Mouse (Mus musculus) intestine, embryonic 16.5 days (tissue): ENCODE measurements around the gene Cog5. TPM values are rescaled to one million over a fixed set of nuclear protein-coding genes. Genes with fewer than 3 reads are reported as not detected.
A peak's percentile ranks its signal among the peaks of the same experiment; 100 is the strongest.

Source experiments
- ATAC-seq: fragments of 200-750 bp; cut with Nextera tagmentation; 2 replicates; pipeline ENCODE4 v1.8.0; 2017; ENCODE audit warnings: moderate TSS enrichment, moderate library complexity
- H3K27ac ChIP-seq: fragments of 300-500 bp; sonication (generic); 2 replicates; pipeline ENCODE4 v1.5.1; 2014; ENCODE audit warnings: mild to moderate bottlenecking, low read length
- H3K27me3 ChIP-seq: fragments of 300-500 bp; sonication (generic); replicated peaks from 2 replicates; pipeline ENCODE4 v1.6.1; 2014; ENCODE audit warnings: low read length, control low read depth, mixed read lengths; ENCODE audit not compliant: control insufficient read depth, insufficient read depth
- H3K36me3 ChIP-seq: fragments of 300-500 bp; sonication (generic); 2 replicates; pipeline ENCODE4 v1.6.1; 2014; ENCODE audit warnings: low read length, control low read depth; ENCODE audit not compliant: control insufficient read depth, insufficient read depth
- H3K4me1 ChIP-seq: fragments of 300-500 bp; sonication (generic); 2 replicates; pipeline ENCODE4 v1.6.1; 2014; ENCODE audit warnings: low read length, control low read depth, mixed read lengths; ENCODE audit not compliant: control insufficient read depth, insufficient read depth
- H3K4me2 ChIP-seq: fragments of 300-500 bp; sonication (generic); 2 replicates; pipeline ENCODE4 v1.6.1; 2014; ENCODE audit warnings: low read depth, low read length, control low read depth
- H3K4me3 ChIP-seq: fragments of 300-500 bp; sonication (generic); 2 replicates; pipeline ENCODE4 v1.5.1; 2014; ENCODE audit warnings: mild to moderate bottlenecking, low read length
- H3K9ac ChIP-seq: fragments of 300-500 bp; sonication (generic); 2 replicates; pipeline ENCODE4 v1.6.1; 2014; ENCODE audit warnings: low read depth, low read length
- H3K9me3 ChIP-seq: fragments of 300-500 bp; sonication (generic); 2 replicates; pipeline ENCODE4 v1.6.1; 2016; ENCODE audit warnings: low read length, control low read depth; ENCODE audit not compliant: control insufficient read depth
- WGBS: fragments of 180-500 bp; shearing (Covaris S2); extraction: QIAGEN DNeasy Blood & Tissue Kit; methylation state at CpG from one replicate; pipeline ENCODE4 v1.1.7; 2014; 5-methylcytosine and 5-hydroxymethylcytosine counted together
- polyA plus RNA-seq: library from polyadenylated mRNA; unstranded; fragments of >200 nt; fragmentation: Nextera tagmentation; extraction: Ambion mirVana; gene quantifications from 2 replicates; pipeline ENCODE4 v1.2.1, GENCODE M21; 2015

Cog5 gene
- polyA plus RNA-seq, 1 experiment from 2014 or later = 20.6 TPM

DNA sequence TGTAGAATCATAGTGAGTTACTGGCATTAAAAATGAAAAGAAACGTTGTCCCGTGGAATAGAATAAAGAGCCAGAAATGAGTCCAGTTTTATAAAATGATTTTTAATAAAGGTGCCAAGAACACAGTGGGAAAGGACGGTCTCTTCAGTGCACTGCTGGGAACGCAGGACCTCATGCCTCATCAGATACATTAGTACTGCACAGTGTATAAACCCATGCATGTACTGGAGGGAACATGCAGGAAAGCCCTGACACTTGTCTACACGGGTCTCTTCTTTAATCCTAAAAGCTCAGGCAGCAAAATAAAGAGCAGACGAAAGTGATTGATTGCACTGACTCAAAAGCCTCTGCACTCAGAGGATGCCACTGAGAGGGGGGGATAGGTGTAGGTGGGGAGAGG lies 236.0 kb downstream of the Cog5 start:
- Histone ChIP-seq H3K4me3 (no peak overlapping the region), H3K27ac (no peak overlapping the region), H3K4me2 (no peak overlapping the region), H3K36me3 (no peaks in the 10 kb centered on the region), H3K9ac (no peak overlapping the region), H3K4me1 (no peaks in the 10 kb centered on the region), H3K9me3 (no peaks in the 10 kb centered on the region), H3K27me3 (no peaks in the 10 kb centered on the region)
- no peak for ATAC-seq
- WGBS = 65% methylated on average over 6 of the region's 6 CpGs

GRCm38 (mm10) chr12:31892079-31892478 lies 237.4 kb downstream of the Cog5 start:
- ATAC-seq = no peak
- H3K9ac ChIP-seq = no peak overlapping the region
- no peaks in the 10 kb centered on the region for H3K27me3 ChIP-seq
- H3K27ac ChIP-seq = no peak overlapping the region
- H3K9me3 ChIP-seq = no peaks in the 10 kb centered on the region
- H3K4me2 ChIP-seq = no peak overlapping the region
- no peaks in the 10 kb centered on the region for H3K36me3 ChIP-seq
- H3K4me3 ChIP-seq = no peak overlapping the region
- no peaks in the 10 kb centered on the region for H3K4me1 ChIP-seq

GRCm38 (mm10) chr12:31892771-31893170 lies 238.1 kb downstream of the Cog5 start:
- Histone ChIP-seq H3K9ac (no peak overlapping the region), H3K4me3 (no peak overlapping the region), H3K4me1 (no peaks in the 10 kb centered on the region), H3K27me3 (no peaks in the 10 kb centered on the region), H3K27ac (no peak overlapping the region), H3K4me2 (no peak overlapping the region), H3K36me3 (no peaks in the 10 kb centered on the region), H3K9me3 (no peaks in the 10 kb centered on the region)
- no peak for ATAC-seq
- 89% methylated on average over 7 of the region's 7 CpGs for WGBS

DNA sequence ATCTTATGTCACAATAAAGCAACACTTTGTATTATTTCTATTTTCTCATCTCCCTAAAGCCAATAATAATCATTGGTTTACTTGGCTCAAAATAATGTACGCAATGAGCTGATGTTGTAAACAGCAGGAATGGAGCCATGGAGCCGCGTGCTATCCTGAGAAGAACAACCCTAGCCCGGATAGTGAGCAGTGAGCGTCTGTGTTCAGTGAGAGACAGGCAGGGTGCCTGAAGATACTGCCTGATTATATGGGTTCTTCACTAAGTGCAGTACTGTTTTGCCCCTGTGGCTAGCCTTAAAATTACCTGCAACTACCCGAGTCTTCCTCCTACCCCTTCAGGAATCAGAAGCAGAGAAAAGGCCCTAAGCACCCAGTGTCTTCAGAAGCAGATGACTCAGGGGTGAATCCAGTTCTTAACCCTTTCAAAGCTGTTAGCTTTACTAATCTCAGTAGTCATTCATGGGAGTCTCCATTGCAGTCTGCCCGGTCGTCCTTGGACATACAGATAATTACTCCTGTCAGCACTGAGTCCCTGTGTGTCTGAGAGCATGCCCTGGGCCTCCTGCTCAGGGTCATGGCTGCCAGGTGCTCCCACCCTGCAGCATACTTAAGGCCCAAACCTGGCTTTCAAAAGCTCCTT lies 240.5 kb downstream of the Cog5 start:
- no peak overlapping the region for H3K9ac ChIP-seq
- H3K27ac ChIP-seq = no peak overlapping the region
- no peaks in the 10 kb centered on the region for H3K36me3 ChIP-seq
- H3K27me3 ChIP-seq = no peaks in the 10 kb centered on the region
- no peaks in the 10 kb centered on the region for H3K9me3 ChIP-seq
- 38% methylated on average over 8 of the region's 8 CpGs for WGBS
- peak; percentile 68 for ATAC-seq
- no peak overlapping the region for H3K4me3 ChIP-seq
- no peak overlapping the region for H3K4me2 ChIP-seq
- H3K4me1 ChIP-seq = no peaks in the 10 kb centered on the region

DNA sequence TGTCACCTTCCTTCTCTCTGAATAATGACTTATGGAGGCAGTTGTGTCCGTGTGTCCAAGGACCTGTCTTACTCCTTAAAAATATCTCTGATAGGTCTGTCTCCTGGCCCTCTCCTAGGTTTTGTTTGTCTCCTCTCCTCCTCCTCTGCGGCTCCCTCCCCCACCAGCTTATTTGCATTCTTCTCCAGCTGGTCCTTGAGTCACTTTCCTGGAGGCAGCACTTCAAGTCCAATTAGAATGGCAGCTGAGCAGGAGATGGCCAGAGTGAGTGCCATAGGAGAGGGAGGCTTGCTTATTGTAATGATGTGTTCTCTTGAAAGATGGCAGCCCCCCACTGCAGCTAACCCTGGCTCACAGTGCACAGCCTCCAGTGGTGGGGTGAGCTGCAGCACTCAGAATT lies 241.2 kb downstream of the Cog5 start:
- H3K4me1 ChIP-seq = no peaks in the 10 kb centered on the region
- WGBS = 22% methylated on average over 2 of the region's 2 CpGs
- ATAC-seq = no peak; the same call in 1 of the 2 replicates
- no peak overlapping the region for H3K4me3 ChIP-seq
- H3K9me3 ChIP-seq = no peaks in the 10 kb centered on the region
- H3K36me3 ChIP-seq = no peaks in the 10 kb centered on the region
- H3K4me2 ChIP-seq = no peak overlapping the region
- H3K27me3 ChIP-seq = no peaks in the 10 kb centered on the region
- no peak overlapping the region for H3K9ac ChIP-seq
- H3K27ac ChIP-seq = no peak overlapping the region

GRCm38 (mm10) chr12:31896295-31896694 lies 241.6 kb downstream of the Cog5 start:
- H3K36me3 ChIP-seq = no peaks in the 10 kb centered on the region
- WGBS = 47% methylated on average over 5 of the region's 5 CpGs
- H3K9ac ChIP-seq = no peak overlapping the region
- no peak overlapping the region for H3K4me3 ChIP-seq
- no peak for ATAC-seq
- H3K9me3 ChIP-seq = no peaks in the 10 kb centered on the region
- no peaks in the 10 kb centered on the region for H3K4me1 ChIP-seq
- H3K27ac ChIP-seq = no peak overlapping the region
- no peak overlapping the region for H3K4me2 ChIP-seq
- H3K27me3 ChIP-seq = no peaks in the 10 kb centered on the region

- no peak overlapping the region for H3K4me3 ChIP-seq
- no peaks in the 10 kb centered on the region for H3K27me3 ChIP-seq
- no peaks in the 10 kb centered on the region for H3K36me3 ChIP-seq
- no peak overlapping the region for H3K4me2 ChIP-seq
- no peaks in the 10 kb centered on the region for H3K9me3 ChIP-seq
- no peak overlapping the region for H3K9ac ChIP-seq
- no peak overlapping the region for H3K27ac ChIP-seq
- no peak for ATAC-seq
- WGBS = 55% methylated on average over 8 of the region's 8 CpGs
- no peaks in the 10 kb centered on the region for H3K4me1 ChIP-seq
Measured at GRCm38 (mm10) chr12:31896986-31897385, 242.3 kb downstream of the Cog5 start.

DNA sequence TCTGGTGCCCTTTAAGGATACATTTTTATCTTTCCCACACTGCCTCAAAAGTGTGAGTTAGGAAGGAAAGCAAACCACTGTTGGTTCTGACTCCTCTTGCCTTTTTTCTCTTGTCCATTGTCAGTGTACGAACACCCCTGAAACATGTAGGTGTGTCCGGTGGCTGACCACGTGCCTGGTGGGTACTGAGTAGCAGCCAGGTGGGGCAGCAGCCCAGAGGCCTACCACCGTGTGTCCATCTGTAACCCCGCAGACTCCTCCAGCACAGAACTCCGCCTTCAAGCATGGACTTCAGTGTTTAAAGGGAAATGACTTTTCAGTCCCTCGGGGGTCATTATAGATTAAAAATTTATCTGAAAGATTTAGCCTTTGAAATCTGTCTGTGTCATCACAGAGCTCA lies 242.8 kb downstream of the Cog5 start:
- H3K4me3 ChIP-seq = no peak overlapping the region
- ATAC-seq = no peak
- 70% methylated on average over 7 of the region's 7 CpGs for WGBS
- no peaks in the 10 kb centered on the region for H3K36me3 ChIP-seq
- no peak overlapping the region for H3K4me2 ChIP-seq
- H3K4me1 ChIP-seq = no peaks in the 10 kb centered on the region
- no peak overlapping the region for H3K27ac ChIP-seq
- H3K9ac ChIP-seq = no peak overlapping the region
- no peaks in the 10 kb centered on the region for H3K9me3 ChIP-seq
- no peaks in the 10 kb centered on the region for H3K27me3 ChIP-seq

GRCm38 (mm10) chr12:31900391-31900914 lies 245.8 kb downstream of the Cog5 start:
- Histone ChIP-seq H3K27me3 (no peaks in the 10 kb centered on the region), H3K36me3 (no peaks in the 10 kb centered on the region), H3K27ac (no peak overlapping the region), H3K9me3 (no peaks in the 10 kb centered on the region), H3K4me1 (no peaks in the 10 kb centered on the region), H3K9ac (no peak overlapping the region), H3K4me3 (no peak overlapping the region), H3K4me2 (no peak overlapping the region)
- 86% methylated on average over 4 of the region's 4 CpGs for WGBS
- ATAC-seq = no peak
